Mouse (Mus musculus): Measurements from ENCODE around the gene Gm3238. TPM values are rescaled to one million over a fixed set of nuclear protein-coding genes. Genes with fewer than 3 reads are reported as not detected.
A peak's percentile ranks its signal among the peaks of the same experiment; 100 is the strongest.

The Gm3238 gene
- total RNA-seq, 1 experiment: not detected

- Histone ChIP-seq H3K4me3 (ENCODE audit: insufficient read depth in 1 of 2, low read depth in 1 of 2, low read length in 2 of 2, poor library complexity in 1 of 2, severe bottlenecking in 1 of 2) (no peak overlapping the region), H3K36me3 (ENCODE audit: control insufficient read depth, insufficient read depth, low read length, poor library complexity, severe bottlenecking) (no peaks in the 10 kb centered on the region), H3K9ac (ENCODE audit: insufficient read depth, low read depth, low read length, poor library complexity, severe bottlenecking) (no peak overlapping the region), H3K9me3 (ENCODE audit: control insufficient read depth, insufficient read depth, low read depth, low read length) (no peaks in the 10 kb centered on the region), H3K4me1 (ENCODE audit: control insufficient read depth in 2 of 2, insufficient read depth in 2 of 2, low read length in 2 of 2, poor library complexity in 1 of 2) (no peaks in the 10 kb centered on the region), H3K27ac (ENCODE audit: insufficient read depth, low read depth, low read length, poor library complexity, severe bottlenecking) (no peak overlapping the region)
- no peak for TF ChIP-seq ZC3H11A (IDR thresholded peaks at IDR 0.05; ENCODE audit: borderline replicate concordance, low read depth, low read length)
- no peak for TF ChIP-seq CHD2 (IDR thresholded peaks at IDR 0.05; ENCODE audit: low read depth, low read length)
- no peak for TF ChIP-seq HCFC1 (IDR thresholded peaks at IDR 0.05; ENCODE audit: borderline replicate concordance, insufficient read depth, low read length)
- TF ChIP-seq MAFK (IDR thresholded peaks at IDR 0.05; ENCODE audit: insufficient read depth, low read depth, low read length): no peak
- no peak for TF ChIP-seq ZNF384 (IDR thresholded peaks at IDR 0.05; ENCODE audit: low read depth, low read length)
- in situ Hi-C loops (cut with MboI; ENCODE audit: low sequenced_read_pairs in 2 of 2, unreplicated experiment in 2 of 2): no loop called here
- no peak for DNase-seq (ENCODE audit: low read depth, low spot score)
Measured at GRCm38 (mm10) chr10:77738929-77739328, 32.2 kb downstream of the Gm3238 start.

- no peak overlapping the region for H3K27ac ChIP-seq (ENCODE audit: insufficient read depth, low read depth, low read length, poor library complexity, severe bottlenecking)
- no peak for DNase-seq (ENCODE audit: low read depth, low spot score)
- TF ChIP-seq MAFK (IDR thresholded peaks at IDR 0.05; ENCODE audit: insufficient read depth, low read depth, low read length) (no peak), CHD2 (IDR thresholded peaks at IDR 0.05; ENCODE audit: low read depth, low read length) (no peak), HCFC1 (IDR thresholded peaks at IDR 0.05; ENCODE audit: borderline replicate concordance, insufficient read depth, low read length) (no peak), ZNF384 (IDR thresholded peaks at IDR 0.05; ENCODE audit: low read depth, low read length) (no peak), ZC3H11A (IDR thresholded peaks at IDR 0.05; ENCODE audit: borderline replicate concordance, low read depth, low read length) (no peak)
- no peaks in the 10 kb centered on the region for H3K4me1 ChIP-seq (ENCODE audit: control insufficient read depth in 2 of 2, insufficient read depth in 2 of 2, low read length in 2 of 2, poor library complexity in 1 of 2)
- no peak overlapping the region for H3K9ac ChIP-seq (ENCODE audit: insufficient read depth, low read depth, low read length, poor library complexity, severe bottlenecking)
- in situ Hi-C loops (cut with MboI; ENCODE audit: low sequenced_read_pairs in 2 of 2, unreplicated experiment in 2 of 2): no loop called here
- H3K9me3 ChIP-seq (ENCODE audit: control insufficient read depth, insufficient read depth, low read depth, low read length): no peaks in the 10 kb centered on the region
- H3K36me3 ChIP-seq (ENCODE audit: control insufficient read depth, insufficient read depth, low read length, poor library complexity, severe bottlenecking): no peaks in the 10 kb centered on the region
- no peak overlapping the region for H3K4me3 ChIP-seq (ENCODE audit: insufficient read depth in 1 of 2, low read depth in 1 of 2, low read length in 2 of 2, poor library complexity in 1 of 2, severe bottlenecking in 1 of 2)
Measured at GRCm38 (mm10) chr10:77735928-77736327, 35.2 kb downstream of the Gm3238 start.

- no peak overlapping the region for H3K9ac ChIP-seq (ENCODE audit: insufficient read depth, low read depth, low read length, poor library complexity, severe bottlenecking)
- no peaks in the 10 kb centered on the region for H3K9me3 ChIP-seq (ENCODE audit: control insufficient read depth, insufficient read depth, low read depth, low read length)
- no peaks in the 10 kb centered on the region for H3K36me3 ChIP-seq (ENCODE audit: control insufficient read depth, insufficient read depth, low read length, poor library complexity, severe bottlenecking)
- 0 out of 2 replicates have a peak, but pooled peaks have one; percentile 1 for TF ChIP-seq ZC3H11A (IDR thresholded peaks at IDR 0.05; ENCODE audit: borderline replicate concordance, low read depth, low read length)
- TF ChIP-seq ZNF384 (IDR thresholded peaks at IDR 0.05; ENCODE audit: low read depth, low read length): no peak
- no peak for TF ChIP-seq MAFK (IDR thresholded peaks at IDR 0.05; ENCODE audit: insufficient read depth, low read depth, low read length)
- TF ChIP-seq CHD2 (IDR thresholded peaks at IDR 0.05; ENCODE audit: low read depth, low read length): no peak
- no peak for TF ChIP-seq HCFC1 (IDR thresholded peaks at IDR 0.05; ENCODE audit: borderline replicate concordance, insufficient read depth, low read length)
- peak; percentile 35 for DNase-seq (ENCODE audit: low read depth, low spot score)
- no peak overlapping the region for H3K4me3 ChIP-seq (ENCODE audit: insufficient read depth in 1 of 2, low read depth in 1 of 2, low read length in 2 of 2, poor library complexity in 1 of 2, severe bottlenecking in 1 of 2)
- in situ Hi-C loops (cut with MboI; ENCODE audit: low sequenced_read_pairs in 2 of 2, unreplicated experiment in 2 of 2): no loop called here
- no peaks in the 10 kb centered on the region for H3K4me1 ChIP-seq (ENCODE audit: control insufficient read depth in 2 of 2, insufficient read depth in 2 of 2, low read length in 2 of 2, poor library complexity in 1 of 2)
- no peak overlapping the region for H3K27ac ChIP-seq (ENCODE audit: insufficient read depth, low read depth, low read length, poor library complexity, severe bottlenecking)
Measured at GRCm38 (mm10) chr10:77729241-77729640, 41.9 kb downstream of the Gm3238 start.

GRCm38 (mm10) chr10:77728280-77728679 lies 42.8 kb downstream of the Gm3238 start:
- no peaks in the 10 kb centered on the region for H3K4me1 ChIP-seq (ENCODE audit: control insufficient read depth in 2 of 2, insufficient read depth in 2 of 2, low read length in 2 of 2, poor library complexity in 1 of 2)
- no peaks in the 10 kb centered on the region for H3K9me3 ChIP-seq (ENCODE audit: control insufficient read depth, insufficient read depth, low read depth, low read length)
- no peak overlapping the region for H3K27ac ChIP-seq (ENCODE audit: insufficient read depth, low read depth, low read length, poor library complexity, severe bottlenecking)
- TF ChIP-seq MAFK (IDR thresholded peaks at IDR 0.05; ENCODE audit: insufficient read depth, low read depth, low read length) (no peak), CHD2 (IDR thresholded peaks at IDR 0.05; ENCODE audit: low read depth, low read length) (no peak)
- no peak overlapping the region for H3K4me3 ChIP-seq (ENCODE audit: insufficient read depth in 1 of 2, low read depth in 1 of 2, low read length in 2 of 2, poor library complexity in 1 of 2, severe bottlenecking in 1 of 2)
- in situ Hi-C loops (cut with MboI; ENCODE audit: low sequenced_read_pairs in 2 of 2, unreplicated experiment in 2 of 2): no loop called here
- no peak overlapping the region for H3K9ac ChIP-seq (ENCODE audit: insufficient read depth, low read depth, low read length, poor library complexity, severe bottlenecking)
- no peak for DNase-seq (ENCODE audit: low read depth, low spot score)
- H3K36me3 ChIP-seq (ENCODE audit: control insufficient read depth, insufficient read depth, low read length, poor library complexity, severe bottlenecking): no peaks in the 10 kb centered on the region

- in situ Hi-C loops (cut with MboI; ENCODE audit: low sequenced_read_pairs in 2 of 2, unreplicated experiment in 2 of 2): no loop called here
- Histone ChIP-seq H3K36me3 (ENCODE audit: control insufficient read depth, insufficient read depth, low read length, poor library complexity, severe bottlenecking) (no peaks in the 10 kb centered on the region), H3K4me3 (ENCODE audit: insufficient read depth in 1 of 2, low read depth in 1 of 2, low read length in 2 of 2, poor library complexity in 1 of 2, severe bottlenecking in 1 of 2) (no peak within 1 kb of the TSS), H3K9me3 (ENCODE audit: control insufficient read depth, insufficient read depth, low read depth, low read length) (no peaks in the 10 kb centered on the region), H3K9ac (ENCODE audit: insufficient read depth, low read depth, low read length, poor library complexity, severe bottlenecking) (no peak within 1 kb of the TSS), H3K27ac (ENCODE audit: insufficient read depth, low read depth, low read length, poor library complexity, severe bottlenecking) (no peak within 1 kb of the TSS), H3K4me1 (ENCODE audit: control insufficient read depth in 2 of 2, insufficient read depth in 2 of 2, low read length in 2 of 2, poor library complexity in 1 of 2) (no peaks in the 10 kb centered on the region)
- TF ChIP-seq MAFK (IDR thresholded peaks at IDR 0.05; ENCODE audit: insufficient read depth, low read depth, low read length) (no peak), CHD2 (IDR thresholded peaks at IDR 0.05; ENCODE audit: low read depth, low read length) (no peak), HCFC1 (IDR thresholded peaks at IDR 0.05; ENCODE audit: borderline replicate concordance, insufficient read depth, low read length) (no peak), ZC3H11A (IDR thresholded peaks at IDR 0.05; ENCODE audit: borderline replicate concordance, low read depth, low read length) (no peak), ZNF384 (IDR thresholded peaks at IDR 0.05; ENCODE audit: low read depth, low read length) (no peak)
- DNase-seq (ENCODE audit: low read depth, low spot score): no peak
Measured at GRCm38 (mm10) chr10:77726186-77726585, 44.9 kb downstream of the Gm3238 start, which contains the start of gene Gm10100. Gene Gm10100 (plus strand): TSS chr10:77726486.
